Mouse (Mus musculus) lung, embryonic 16.5 days (tissue): Measurements from ENCODE around the gene Cacna1i. TPM values are rescaled to one million over a fixed set of nuclear protein-coding genes. Genes with fewer than 3 reads are reported as not detected.

ENCODE experiments used
- ATAC-seq: fragments of 200-750 bp; cut with Nextera tagmentation; 2 replicates; pipeline ENCODE4 v1.8.0; 2017; ENCODE audit warnings: low read depth, mild to moderate bottlenecking, moderate library complexity
- H3K27ac ChIP-seq: fragments of 300-500 bp; sonication (generic); 2 replicates; pipeline ENCODE4 v1.5.1; 2014; ENCODE audit warnings: mild to moderate bottlenecking, control low read depth, low read length
- H3K27me3 ChIP-seq: fragments of 300-500 bp; sonication (generic); 2 replicates; pipeline ENCODE4 v1.6.1; 2014; ENCODE audit warnings: low read depth, low read length, mixed read lengths; ENCODE audit not compliant: control insufficient read depth, insufficient read depth
- H3K36me3 ChIP-seq: fragments of 300-500 bp; sonication (generic); 2 replicates; pipeline ENCODE4 v1.6.1; 2014; ENCODE audit warnings: low read length; ENCODE audit not compliant: control insufficient read depth, insufficient read depth
- H3K4me1 ChIP-seq: fragments of 300-500 bp; sonication (generic); replicated peaks from 2 replicates; pipeline ENCODE4 v1.6.1; 2014; ENCODE audit warnings: low read length, mixed read lengths; ENCODE audit not compliant: control insufficient read depth, insufficient read depth
- H3K4me2 ChIP-seq: fragments of 300-500 bp; sonication (generic); 2 replicates; pipeline ENCODE4 v1.6.1; 2014; ENCODE audit warnings: low read depth, low read length, control low read depth
- H3K4me3 ChIP-seq: fragments of 300-500 bp; sonication (generic); 2 replicates; pipeline ENCODE4 v1.5.1; 2014; ENCODE audit warnings: mild to moderate bottlenecking, low read length, control low read depth
- H3K9ac ChIP-seq: fragments of 300-500 bp; sonication (generic); 2 replicates; pipeline ENCODE4 v1.6.1; 2014; ENCODE audit warnings: low read length, control low read depth
- H3K9me3 ChIP-seq: fragments of 300-500 bp; sonication (generic); 2 replicates; pipeline ENCODE4 v1.6.1; 2016; ENCODE audit warnings: low read length; ENCODE audit not compliant: control insufficient read depth
- WGBS: fragments of 180-500 bp; shearing (Covaris S2); extraction: QIAGEN DNeasy Blood & Tissue Kit; methylation state at CpG from one replicate; pipeline ENCODE4 v1.1.7; 2014; 5-methylcytosine and 5-hydroxymethylcytosine counted together
- polyA plus RNA-seq: library from polyadenylated mRNA; unstranded; fragments of >200 nt; fragmentation: Nextera tagmentation; extraction: Ambion mirVana; gene quantifications from 2 replicates; pipeline ENCODE4 v1.2.1, GENCODE M21; 2015

Cacna1i gene
- polyA plus RNA-seq, 1 experiment from 2014 or later: not detected

- Histone ChIP-seq H3K4me2 (no peak overlapping the region), H3K9me3 (no peaks in the 10 kb centered on the region), H3K27me3 (no peaks in the 10 kb centered on the region), H3K27ac (no peak overlapping the region), H3K9ac (no peak overlapping the region), H3K4me1 (no peaks in the 10 kb centered on the region), H3K4me3 (no peak overlapping the region), H3K36me3 (no peaks in the 10 kb centered on the region)
- WGBS: 51% methylated on average over 2 of the region's 2 CpGs
- no peak for ATAC-seq
These were observed 32.3 kb downstream of the Cacna1i start for GRCm38 (mm10) chr15:80319315-80319714.

- no peaks in the 10 kb centered on the region for H3K27me3 ChIP-seq
- ATAC-seq: no peak
- no peak overlapping the region for H3K4me2 ChIP-seq
- H3K9me3 ChIP-seq: no peaks in the 10 kb centered on the region
- no peaks in the 10 kb centered on the region for H3K36me3 ChIP-seq
- H3K4me1 ChIP-seq: no peaks in the 10 kb centered on the region
- 74% methylated on average over 6 of the region's 6 CpGs for WGBS
- H3K4me3 ChIP-seq: no peak overlapping the region
- H3K9ac ChIP-seq: no peak overlapping the region
- no peak overlapping the region for H3K27ac ChIP-seq
These were observed 32.9 kb downstream of the Cacna1i start for GRCm38 (mm10) chr15:80319921-80320320.

- no peaks in the 10 kb centered on the region for H3K27me3 ChIP-seq
- WGBS: 58% methylated on average over 2 of the region's 2 CpGs
These were observed 38.2 kb downstream of the Cacna1i start for GRCm38 (mm10) chr15:80325207-80325606.

GRCm38 (mm10) chr15:80325756-80326155 lies 38.7 kb downstream of the Cacna1i start:
- 60% methylated on average over 9 of the region's 9 CpGs for WGBS
- Histone ChIP-seq H3K4me2 (no peak overlapping the region), H3K9me3 (no peaks in the 10 kb centered on the region), H3K4me1 (no peaks in the 10 kb centered on the region), H3K27ac (no peak overlapping the region), H3K36me3 (no peaks in the 10 kb centered on the region), H3K4me3 (no peak overlapping the region), H3K27me3 (no peaks in the 10 kb centered on the region), H3K9ac (no peak overlapping the region)
- ATAC-seq: no peak

More at GRCm38 (mm10) chr15:80325207-80325606, 38.2 kb downstream of the Cacna1i start:
- H3K9ac ChIP-seq: no peak overlapping the region
- no peaks in the 10 kb centered on the region for H3K36me3 ChIP-seq
- no peaks in the 10 kb centered on the region for H3K9me3 ChIP-seq
- no peak overlapping the region for H3K27ac ChIP-seq
- no peak overlapping the region for H3K4me3 ChIP-seq
- ATAC-seq: no peak
- H3K4me1 ChIP-seq: no peaks in the 10 kb centered on the region
- H3K4me2 ChIP-seq: no peak overlapping the region

GRCm38 (mm10) chr15:80326947-80327346 lies 39.9 kb downstream of the Cacna1i start:
- Histone ChIP-seq H3K4me1 (no peaks in the 10 kb centered on the region), H3K4me2 (no peak overlapping the region), H3K36me3 (no peaks in the 10 kb centered on the region), H3K27me3 (no peaks in the 10 kb centered on the region), H3K9ac (no peak overlapping the region), H3K9me3 (no peaks in the 10 kb centered on the region), H3K4me3 (no peak overlapping the region), H3K27ac (no peak overlapping the region)
- ATAC-seq: no peak
- WGBS: 79% methylated on average over 4 of the region's 4 CpGs

GRCm38 (mm10) chr15:80327743-80328540 lies 40.9 kb downstream of the Cacna1i start:
- Histone ChIP-seq H3K4me2 (no peak overlapping the region), H3K4me3 (no peak overlapping the region), H3K4me1 (no peaks in the 10 kb centered on the region), H3K27me3 (no peaks in the 10 kb centered on the region), H3K9ac (no peak overlapping the region), H3K27ac (no peak overlapping the region), H3K36me3 (no peaks in the 10 kb centered on the region), H3K9me3 (no peaks in the 10 kb centered on the region)
- ATAC-seq: no peak
- WGBS: 70% methylated on average over 13 of the region's 13 CpGs

- 69% methylated on average over 3 of the region's 3 CpGs for WGBS
- H3K27me3 ChIP-seq: no peaks in the 10 kb centered on the region
- H3K27ac ChIP-seq: no peak overlapping the region
- no peak overlapping the region for H3K4me3 ChIP-seq
- no peaks in the 10 kb centered on the region for H3K36me3 ChIP-seq
- ATAC-seq: no peak
- H3K9ac ChIP-seq: no peak overlapping the region
- H3K4me1 ChIP-seq: no peaks in the 10 kb centered on the region
- no peaks in the 10 kb centered on the region for H3K9me3 ChIP-seq
- H3K4me2 ChIP-seq: no peak overlapping the region
These were observed 43.2 kb downstream of the Cacna1i start for GRCm38 (mm10) chr15:80330276-80330675.

- ATAC-seq: no peak
- 72% methylated on average over 9 of the region's 10 CpGs for WGBS
- no peak overlapping the region for H3K9ac ChIP-seq
- H3K27ac ChIP-seq: no peak overlapping the region
- H3K36me3 ChIP-seq: no peaks in the 10 kb centered on the region
- H3K9me3 ChIP-seq: no peaks in the 10 kb centered on the region
- H3K4me2 ChIP-seq: no peak overlapping the region
- H3K4me1 ChIP-seq: no peaks in the 10 kb centered on the region
- no peaks in the 10 kb centered on the region for H3K27me3 ChIP-seq
- H3K4me3 ChIP-seq: no peak overlapping the region
These were observed 47.7 kb downstream of the Cacna1i start for GRCm38 (mm10) chr15:80334766-80335165.

GRCm38 (mm10) chr15:80335196-80335595 lies 48.2 kb downstream of the Cacna1i start:
- no peak overlapping the region for H3K9ac ChIP-seq
- 44% methylated on average over 7 of the region's 7 CpGs for WGBS
- H3K27ac ChIP-seq: no peak overlapping the region
- H3K4me2 ChIP-seq: no peak overlapping the region
- no peaks in the 10 kb centered on the region for H3K36me3 ChIP-seq
- no peak for ATAC-seq
- no peaks in the 10 kb centered on the region for H3K27me3 ChIP-seq
- H3K4me1 ChIP-seq: no peaks in the 10 kb centered on the region
- H3K4me3 ChIP-seq: no peak overlapping the region
- H3K9me3 ChIP-seq: no peaks in the 10 kb centered on the region
